ENCODE assay signal across 16 mouse cellular contexts in the genomic region with DNA sequence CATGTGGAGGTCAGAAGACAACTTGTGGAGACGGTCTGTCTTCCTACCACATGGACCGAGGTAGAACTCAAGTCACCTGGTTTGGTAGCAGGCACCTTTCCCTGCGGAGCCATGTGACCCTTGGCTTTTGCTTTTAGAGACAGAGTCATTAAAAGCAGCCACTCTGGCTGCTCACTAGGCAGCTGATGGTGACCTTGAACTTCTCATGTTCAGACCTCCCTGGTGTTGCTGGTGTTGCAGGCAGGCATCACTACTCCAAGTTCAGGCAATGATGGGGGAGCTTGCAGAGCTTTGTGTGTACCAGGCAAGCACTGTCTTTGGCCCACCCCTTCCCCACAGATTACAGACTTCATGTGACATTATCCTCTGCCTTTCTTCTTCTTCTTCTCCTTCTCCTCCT.
"Had no signal": no experiment of that assay in that cellular context is flagged by ENCODE, and none has a peak within 500 bp of the region (broad histone marks: within the 10 kb centered on the region; RNA-seq: fewer than 3 reads in every experiment).

No protein-coding gene starts in this region.

- H3K27ac ChIP-seq: liver, embryonic 15.5 days; lung, embryonic 15.5 days; macrophage; neural tube, embryonic 12.5 days; stomach, embryonic 15.5 days; stomach, postnatal 0 days had no signal

- H3K4me1 ChIP-seq: lung, embryonic 15.5 days; neural tube, embryonic 12.5 days; stomach, embryonic 15.5 days had no signal

- ATAC-seq: liver, postnatal 0 days; lung, postnatal 0 days had no signal

- H3K36me3 ChIP-seq: liver, embryonic 15.5 days; lung, embryonic 15.5 days; neural tube, embryonic 12.5 days; stomach, embryonic 15.5 days had no signal

- H3K4me2 ChIP-seq: liver, embryonic 15.5 days; lung, embryonic 15.5 days; neural tube, embryonic 12.5 days; stomach, embryonic 15.5 days had no signal

- H3K9me3 ChIP-seq: liver, embryonic 15.5 days; lung, embryonic 15.5 days; megakaryocyte, embryonic 14.5 days; neural tube, embryonic 12.5 days; stomach, embryonic 15.5 days had no signal

- H3K27me3 ChIP-seq: stomach, embryonic 15.5 days had no signal

- H3K4me3 ChIP-seq: liver, embryonic 15.5 days; lung, embryonic 15.5 days; megakaryocyte, embryonic 14.5 days; neural tube, embryonic 12.5 days; stomach, embryonic 15.5 days had no signal

- H3K9ac ChIP-seq: liver, embryonic 15.5 days; liver, postnatal 0 days; lung, embryonic 15.5 days; neural tube, embryonic 12.5 days; stomach, embryonic 15.5 days had no signal

- DNase-seq: liver, postnatal 0 days; lung, adult 2 months; lung, postnatal 14 days; lung, postnatal 36 days; right cerebral cortex, postnatal 14 days; thymus, adult 2 months; thymus, postnatal 25 days; thymus, postnatal 4 days had no signal
